Mouse (Mus musculus): ENCODE measurements around the gene Slc22a18.

- TF ChIP-seq CTCF (IDR thresholded peaks at IDR 0.05; ENCODE audit: extremely low read depth, insufficient read length, insufficient replicate concordance, low read depth, low read length) (no peak), POLR2A (IDR thresholded peaks at IDR 0.05; ENCODE audit: low read depth, low read length) (no peak)
Observed at GRCm38 (mm10) chr7:143461294-143461870, 12.2 kb upstream of the Slc22a18 start.
